Mouse (Mus musculus) bone marrow macrophage, adult 2 months (primary cell): Measurements from ENCODE around the gene Rpl29.

Experiments used
- CTCF ChIP-seq: IDR thresholded peaks from 2 replicates; pipeline ENCODE4 v1.5.1; 2012; ENCODE audit warnings: low read depth, mild to moderate bottlenecking, low read length, moderate library complexity
- POLR2A ChIP-seq: IDR thresholded peaks from 2 replicates; pipeline ENCODE4 v1.6.1; 2012; ENCODE audit warnings: mild to moderate bottlenecking, low read depth, low read length, borderline replicate concordance

GRCm38 (mm10) chr9:106471892-106472291, 42.6 kb downstream of the Rpl29 start:
- no peak for TF ChIP-seq CTCF
- no peak for TF ChIP-seq POLR2A
